Comparison of ENCODE assay signal across 25 mouse cellular contexts in the genomic region with DNA sequence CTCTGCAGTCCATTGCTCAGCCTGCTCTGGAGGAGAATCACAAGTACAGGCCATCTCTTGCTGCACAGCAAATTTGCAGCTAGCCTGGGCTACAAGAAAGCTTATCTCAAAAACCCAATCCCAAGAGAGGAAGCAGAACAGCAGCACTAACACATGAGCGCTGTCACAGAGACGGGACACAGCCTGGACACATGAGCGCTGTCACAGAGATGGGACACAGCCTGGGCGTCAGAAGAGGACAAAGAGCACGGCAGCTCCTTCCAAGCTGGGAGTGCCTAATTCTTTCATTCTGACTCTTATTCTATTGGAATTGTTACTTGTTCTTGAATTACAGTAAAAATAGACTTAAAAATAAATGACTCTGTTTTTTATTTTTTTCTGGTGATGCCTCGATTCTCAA.
DNase-seq lines count a peak whose midpoint lies in the region; ATAC-seq and TF ChIP-seq lines count a peak whose summit lies in the region.
"Had no signal": no experiment of that assay in that cellular context is flagged by ENCODE, and none has a peak within 500 bp of the region (broad histone marks: within the 10 kb centered on the region; RNA-seq: fewer than 3 reads in every experiment).

No protein-coding gene starts in this region.

- no peaks in the 10 kb centered on the region for H3K27me3 ChIP-seq in heart, postnatal 0 days (ENCODE audit: control insufficient read depth, insufficient read depth, low read length)
- no peaks in the 10 kb centered on the region for H3K27me3 ChIP-seq in heart, embryonic 12.5 days (replicated peaks)
- no peaks in the 10 kb centered on the region for H3K27me3 ChIP-seq in heart, adult 2 months (ENCODE audit: control insufficient read depth, insufficient read depth, low read length)
- H3K27me3 ChIP-seq in kidney, embryonic 16.5 days (ENCODE audit: insufficient read depth, low read length), result no peaks in the 10 kb centered on the region
- H3K27me3 ChIP-seq: forebrain, embryonic 13.5 days; heart, embryonic 15.5 days had no signal

- ATAC-seq in heart, postnatal 0 days (ENCODE audit: insufficient read depth, low read depth), result 0 out of 2 replicates have a peak, but pooled peaks have one; percentile 49
- ATAC-seq in heart, embryonic 12.5 days (ENCODE audit: insufficient number of reproducible peaks, low FRiP score), result no peak
- peak; percentile 44; the same call in 1 of the 2 replicates for ATAC-seq in kidney, embryonic 16.5 days (ENCODE audit: low FRiP score, low TSS enrichment)
- ATAC-seq: activated CD4-positive, CD25-positive, alpha-beta regulatory T cell, adult 4 months; forebrain, embryonic 13.5 days; forebrain, postnatal 0 days; hindbrain, postnatal 0 days; inflammation-experienced regulatory T-cells, adult 6 months had no signal

- H3K36me3 ChIP-seq in heart, postnatal 0 days (replicated peaks; ENCODE audit: control insufficient read depth, insufficient read depth, low read length), result no peaks in the 10 kb centered on the region
- peaks cover 11% of the 10 kb centered on the region for H3K36me3 ChIP-seq in heart, embryonic 12.5 days
- H3K36me3 ChIP-seq in heart, adult 2 months (ENCODE audit: control insufficient read depth, insufficient read depth, low read length), result no peaks in the 10 kb centered on the region; the same call in 1 of the 2 replicates
- H3K36me3 ChIP-seq in kidney, embryonic 16.5 days (ENCODE audit: insufficient read depth, low read length), result no peaks in the 10 kb centered on the region
- H3K36me3 ChIP-seq: heart, embryonic 15.5 days had no signal

- no peak overlapping the region for H3K9ac ChIP-seq in heart, postnatal 0 days (replicated peaks; ENCODE audit: low read depth, low read length)
- no peak overlapping the region for H3K9ac ChIP-seq in heart, embryonic 12.5 days
- H3K9ac ChIP-seq in heart, adult 2 months (ENCODE audit: low read depth, low read length), result no peak overlapping the region
- H3K9ac ChIP-seq in kidney, embryonic 16.5 days (replicated peaks; ENCODE audit: low read length), result no peak overlapping the region
- H3K9ac ChIP-seq: forebrain, embryonic 13.5 days; forebrain, postnatal 0 days; heart, embryonic 15.5 days; hindbrain, embryonic 14.5 days had no signal

- WGBS in heart, postnatal 0 days, result 76% methylated on average over 6 of the region's 6 CpGs
- WGBS in heart, embryonic 12.5 days, result 80% methylated on average over 6 of the region's 6 CpGs
- WGBS in heart, adult 2 months, result 74% methylated on average over 6 of the region's 6 CpGs
- 52% methylated on average over 6 of the region's 6 CpGs for WGBS in kidney, embryonic 16.5 days

- no peaks in the 10 kb centered on the region for H3K9me3 ChIP-seq in heart, postnatal 0 days (replicated peaks; ENCODE audit: control insufficient read depth, low read length)
- H3K9me3 ChIP-seq in heart, embryonic 12.5 days (replicated peaks), result no peaks in the 10 kb centered on the region
- no peaks in the 10 kb centered on the region for H3K9me3 ChIP-seq in kidney, embryonic 16.5 days (ENCODE audit: low read length)
- H3K9me3 ChIP-seq: forebrain, embryonic 10.5 days; forebrain, embryonic 13.5 days; heart, embryonic 15.5 days had no signal

- TF ChIP-seq POLR2A in heart, adult 2 months (IDR thresholded peaks at IDR 0.05; ENCODE audit: insufficient read depth, low read depth, low read length), result no peak

- intact Hi-C loops in heart, adult 2 months (cut with DNase I), result no loop called here

- no peak overlapping the region for H3K4me3 ChIP-seq in heart, postnatal 0 days (ENCODE audit: low read depth, low read length)
- no peak overlapping the region for H3K4me3 ChIP-seq in heart, embryonic 12.5 days
- no peak overlapping the region for H3K4me3 ChIP-seq in heart, adult 2 months
- H3K4me3 ChIP-seq in kidney, embryonic 16.5 days (ENCODE audit: low read length), result no peak overlapping the region
- H3K4me3 ChIP-seq: forebrain, embryonic 10.5 days; forebrain, embryonic 13.5 days; gastrocnemius, adult 2 months; heart, embryonic 15.5 days had no signal

- H3K27ac ChIP-seq in heart, postnatal 0 days (ENCODE audit: low read depth), result no peak overlapping the region
- H3K27ac ChIP-seq in heart, embryonic 12.5 days (ENCODE audit: poor library complexity, severe bottlenecking), result no peak overlapping the region
- no peak overlapping the region for H3K27ac ChIP-seq in heart, adult 2 months
- no peak overlapping the region for H3K27ac ChIP-seq in kidney, embryonic 16.5 days (ENCODE audit: low read length)
- H3K27ac ChIP-seq: forebrain, embryonic 10.5 days; forebrain, embryonic 13.5 days; gastrocnemius, adult 2 months; heart, embryonic 15.5 days; hindbrain, embryonic 14.5 days; hindbrain, postnatal 0 days had no signal

- H3K4me2 ChIP-seq in heart, postnatal 0 days (ENCODE audit: low read depth, low read length), result no peak overlapping the region
- no peak overlapping the region for H3K4me2 ChIP-seq in heart, embryonic 12.5 days
- no peak overlapping the region for H3K4me2 ChIP-seq in kidney, embryonic 16.5 days (replicated peaks; ENCODE audit: low read depth, low read length)
- H3K4me2 ChIP-seq: forebrain, embryonic 13.5 days; heart, embryonic 15.5 days; hindbrain, embryonic 14.5 days had no signal

- H3K79me2 ChIP-seq in heart, adult 2 months (replicated peaks; ENCODE audit: control insufficient read depth, insufficient read depth, low read length), result no peaks in the 10 kb centered on the region

- 0 out of 2 replicates have a peak, but pooled peaks cover 6% of the 10 kb centered on the region for H3K4me1 ChIP-seq in heart, postnatal 0 days (ENCODE audit: control insufficient read depth, insufficient read depth)
- H3K4me1 ChIP-seq in heart, embryonic 12.5 days (replicated peaks), result 0 out of 2 replicates have a peak, but pooled peaks cover 3% of the 10 kb centered on the region
- H3K4me1 ChIP-seq in heart, adult 2 months (ENCODE audit: control insufficient read depth, insufficient read depth, low read length), result peaks cover under 1% of the 10 kb centered on the region
- peaks cover 19% of the 10 kb centered on the region for H3K4me1 ChIP-seq in kidney, embryonic 16.5 days (ENCODE audit: insufficient read depth, low read length)

- TF ChIP-seq CTCF in heart, postnatal 0 days (IDR thresholded peaks at IDR 0.05; ENCODE audit: low read depth), result no peak
- no peak for TF ChIP-seq CTCF in heart, adult 2 months (IDR thresholded peaks at IDR 0.05)

- DNase-seq in heart, postnatal 0 days (ENCODE audit: low spot score), result no peak
- DNase-seq in heart, postnatal 4 days, result peak; percentile 14
- no peak for DNase-seq in heart, adult 2 months
- no peak for DNase-seq in kidney, postnatal 25 days
- peak; percentile 42 for DNase-seq in kidney, postnatal 14 days
- DNase-seq in kidney, adult 18-20 months, result no peak
- DNase-seq: adrenal gland, adult 8-10 months; adrenal gland, postnatal 25 days; cerebellum, adult 11-12 months; cerebellum, adult 8-10 months; cerebellum, postnatal 10 days; forebrain, postnatal 0 days; gastrocnemius, adult 2 months; gastrocnemius, postnatal 14 days; heart, adult 11 months; heart, postnatal 36 days had no signal

- no peak for TF ChIP-seq EP300 in heart, postnatal 0 days (IDR thresholded peaks at IDR 0.05; ENCODE audit: low read depth)
- TF ChIP-seq EP300 in heart, adult 2 months (IDR thresholded peaks at IDR 0.05; ENCODE audit: insufficient read depth, low read depth, low read length), result no peak

Comparison
In these comparisons a context has a peak if more than half of its experiments do, and no peak if none do; other contexts are left out.
1. DNase-seq: peak in heart, postnatal 4 days (single experiment) and kidney, postnatal 14 days (single experiment); none in heart, postnatal 0 days (single experiment), heart, adult 2 months (0 of 2), kidney, postnatal 25 days (0 of 2) and kidney, adult 18-20 months (single experiment).